Mouse (Mus musculus) heart, postnatal 14 days (tissue): Measurements from ENCODE around the gene Gm11027. TPM values are rescaled to one million over a fixed set of nuclear protein-coding genes. Genes with fewer than 3 reads are reported as not detected.

Source experiments
- microRNA-seq, 2 experiments: library from miRNA; unstranded; fragments of <30 nt; microRNA quantifications; one replicate each; pipeline ENCODE4 v1.2.0; 2021 to 2022
- total RNA-seq, 2 experiments: library from RNA; stranded (reverse); gene quantifications; 2 replicates each; pipeline ENCODE4 v1.2.3; 2021

Gm11027 gene
- total RNA-seq, 2 experiments from 2014 or later: not detected

Small RNA genes lying within 50 kb of the gene (microRNA-seq; reads per million reads assigned to microRNA genes)
- gene Gm23190: 0 reads per million in 2 experiments

Other genes starting within 250 kb of the Gm11027 start
- 10 to 100 TPM; 27.9 to 30.4 TPM for gene Zfp386, start 227.7 kb upstream of the Gm11027 start, total RNA-seq
- gene Vipr2, start 197.7 kb upstream of the Gm11027 start, total RNA-seq: 1 to 10 TPM; 2.2 to 2.3 TPM
- gene Wdr60, start 12.4 kb upstream of the Gm11027 start, total RNA-seq: 1 to 10 TPM; 2.7 to 2.8 TPM
- gene Esyt2, start 5.8 kb downstream of the Gm11027 start, total RNA-seq: 10 to 100 TPM; 30.9 to 34.7 TPM
- 1 to 10 TPM; 5.5 to 8.2 TPM for gene Ncapg2, start 130.0 kb downstream of the Gm11027 start, total RNA-seq
- under 1 TPM; 0.12 to 0.19 TPM for gene Ptprn2, start 210.3 kb downstream of the Gm11027 start, total RNA-seq